Mouse (Mus musculus) kidney, adult 2 months (tissue): Measurements from ENCODE around the gene Plpp3.

Experiments
- CTCF ChIP-seq: fragments of 200-500 bp; conservative IDR thresholded peaks from 2 replicates; pipeline ENCODE4 v1.5.1; 2011; ENCODE audit warnings: low read depth, mild to moderate bottlenecking, control low read depth, low read length, moderate library complexity, mixed read lengths; ENCODE audit not compliant: insufficient read depth, insufficient read length
- POLR2A ChIP-seq: fragments of 200-500 bp; IDR thresholded peaks from one replicate; pipeline ENCODE4 v1.6.1; 2011; ENCODE audit warnings: low read depth, low read length, control low read depth

DNA sequence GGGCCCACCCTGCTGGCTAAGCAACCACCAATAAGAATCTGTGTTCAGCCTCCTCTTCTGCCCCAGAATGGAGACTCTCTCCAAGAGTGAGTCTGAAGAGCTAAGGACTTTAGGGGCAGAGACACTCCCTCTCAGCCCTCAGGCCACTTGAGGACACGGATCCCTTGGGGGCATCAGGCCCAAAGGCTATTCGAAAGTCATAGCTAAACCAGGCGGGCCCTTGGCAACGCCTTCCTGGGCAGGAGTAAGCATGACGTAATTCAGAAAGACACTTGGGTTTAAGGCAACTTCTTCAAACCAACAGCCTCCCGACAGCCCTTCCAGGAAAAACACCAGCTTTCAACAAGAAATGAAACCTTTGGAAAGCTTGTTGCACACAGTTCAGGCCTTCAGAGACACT, 114.0 kb downstream of the Plpp3 start:
- TF ChIP-seq CTCF (no peak), POLR2A (no peak)
